Mouse (Mus musculus) liver, postnatal 0 days (tissue): ENCODE data around the gene Copg1.

ENCODE experiments used
- CTCF ChIP-seq: sonication (generic); IDR thresholded peaks from 2 replicates; pipeline ENCODE4 v1.5.1; 2016; ENCODE audit warnings: antibody characterized with exemption, low read depth
- EP300 ChIP-seq: IDR thresholded peaks from 2 replicates; pipeline ENCODE4 v1.6.1; 2016; ENCODE audit warnings: antibody characterized with exemption, low read depth, mild to moderate bottlenecking

- TF ChIP-seq CTCF (no peak), EP300 (no peak)
Observed at GRCm38 (mm10) chr6:87846813-87847212, 40.8 kb upstream of the Copg1 start.
